Mouse (Mus musculus) inflammation-experienced regulatory T-cells (primary cell): Measurements from ENCODE around the gene Olfr1022. TPM values are rescaled to one million over a fixed set of nuclear protein-coding genes. Genes with fewer than 3 reads are reported as not detected.

ENCODE experiments used
- polyA plus RNA-seq, 2 experiments: library from polyadenylated mRNA; unstranded; fragments of 100-300 nt; shearing (Covaris generic); gene quantifications; one replicate each; pipeline ENCODE4 v1.2.1; 2017

Gene Olfr1022
- not detected for polyA plus RNA-seq

DNA sequence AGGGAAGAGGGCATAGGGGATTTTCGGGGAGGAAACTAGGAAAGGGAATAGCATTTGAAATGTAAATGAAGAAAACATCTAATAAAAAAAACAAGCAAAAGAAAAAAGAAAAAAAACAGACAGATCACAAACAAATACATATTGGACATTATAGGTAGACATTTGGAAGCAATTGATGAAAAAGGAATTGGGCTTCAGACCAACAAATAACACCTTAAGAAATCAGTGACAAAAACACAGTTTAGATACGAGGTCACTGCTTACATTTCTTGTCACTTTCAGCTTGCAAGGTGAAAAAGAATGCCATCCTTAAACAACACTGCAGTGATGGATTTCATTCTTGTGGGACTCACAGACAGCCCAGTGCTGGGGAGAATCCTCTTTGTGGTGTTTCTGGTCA, at the start of gene Olfr1022:
Gene Olfr1022 (plus strand): TSS at position 301 of the 400 bp plus-strand sequence.

DNA sequence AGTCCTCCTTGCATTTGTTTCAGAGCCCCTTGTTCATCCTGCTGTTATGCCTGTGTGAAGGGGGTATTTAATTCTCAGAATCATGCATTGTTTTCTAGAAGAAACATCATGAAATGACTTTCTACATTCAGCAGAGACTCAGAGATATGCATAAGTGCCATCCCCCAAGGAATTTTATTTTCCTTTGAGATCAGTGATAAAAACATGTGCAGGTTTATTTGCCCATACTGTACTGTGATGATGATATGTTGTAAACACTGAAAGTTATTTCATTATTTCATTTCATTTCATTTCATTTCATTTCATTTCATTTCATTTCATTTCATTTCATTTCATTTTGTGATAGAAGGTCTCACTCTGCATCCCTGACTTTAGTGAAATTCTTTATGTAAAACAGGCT, 23.0 kb upstream of the Olfr1022 start, which contains the start of gene Olfr1019:
Gene Olfr1019 (minus strand): TSS at position 101 of the 400 bp plus-strand sequence.

DNA sequence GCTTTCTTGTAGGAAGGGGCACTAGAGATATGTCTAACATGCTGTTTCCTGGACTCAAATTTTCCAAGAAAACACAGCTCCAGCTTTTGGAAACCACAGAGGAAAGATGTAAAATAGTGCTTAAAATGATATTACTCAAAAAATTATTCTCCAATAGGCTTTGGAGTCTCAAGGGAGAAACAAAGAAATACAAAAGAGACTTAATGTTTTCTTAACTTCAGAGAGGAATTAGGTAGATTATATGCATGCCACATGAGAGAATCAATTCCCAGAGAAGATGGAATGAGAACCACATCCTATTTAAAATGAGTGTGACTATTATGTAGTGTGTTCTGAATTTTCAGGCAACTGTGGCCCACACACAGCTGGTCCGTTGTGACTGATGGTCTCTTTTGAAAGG, 21.7 kb upstream of the Olfr1022 start, which contains the start of gene Olfr1020:
Gene Olfr1020 (plus strand): TSS at position 301 of the 400 bp plus-strand sequence.

DNA sequence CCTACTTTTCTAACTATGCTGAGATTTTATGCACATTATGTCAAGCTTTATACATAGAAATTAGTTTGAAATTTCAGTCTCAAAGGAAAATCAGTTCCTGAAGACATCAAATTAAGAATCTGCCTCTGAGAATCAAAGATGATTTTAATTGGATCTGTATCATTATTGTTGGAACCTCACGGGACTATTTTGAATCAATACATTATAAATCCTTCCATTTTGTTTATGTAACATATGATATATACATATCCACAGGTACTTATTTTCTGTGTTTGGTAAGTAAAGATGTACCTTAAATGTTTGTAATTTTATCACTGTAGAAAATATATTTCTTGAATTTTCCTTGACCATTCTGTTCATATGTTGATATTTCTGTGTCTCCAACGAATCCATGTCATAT, 16.9 kb downstream of the Olfr1022 start, which contains the start of gene Olfr1023:
Gene Olfr1023 (plus strand): TSS at position 301 of the 400 bp plus-strand sequence.

DNA sequence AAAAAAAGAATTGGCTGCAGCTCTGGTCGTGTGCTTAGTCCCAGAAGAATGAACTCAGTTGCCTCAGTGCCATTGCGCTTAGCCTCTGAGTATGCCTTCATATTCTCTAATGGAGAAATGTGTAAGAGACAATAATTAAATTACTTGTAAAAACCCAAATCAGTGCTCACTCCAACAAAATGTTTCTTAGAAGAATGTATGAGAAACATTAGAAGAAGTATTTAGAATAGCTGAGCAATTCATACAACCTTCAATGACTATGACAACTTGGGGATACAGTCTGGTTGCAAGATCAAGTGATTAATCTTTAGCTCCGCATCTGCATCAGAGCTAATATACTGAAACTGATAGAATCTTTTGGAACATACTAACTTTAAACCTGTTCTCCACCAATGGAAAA, 36.6 kb downstream of the Olfr1022 start, which contains the start of gene Olfr1024:
Gene Olfr1024 (minus strand): TSS at position 101 of the 400 bp plus-strand sequence.

DNA sequence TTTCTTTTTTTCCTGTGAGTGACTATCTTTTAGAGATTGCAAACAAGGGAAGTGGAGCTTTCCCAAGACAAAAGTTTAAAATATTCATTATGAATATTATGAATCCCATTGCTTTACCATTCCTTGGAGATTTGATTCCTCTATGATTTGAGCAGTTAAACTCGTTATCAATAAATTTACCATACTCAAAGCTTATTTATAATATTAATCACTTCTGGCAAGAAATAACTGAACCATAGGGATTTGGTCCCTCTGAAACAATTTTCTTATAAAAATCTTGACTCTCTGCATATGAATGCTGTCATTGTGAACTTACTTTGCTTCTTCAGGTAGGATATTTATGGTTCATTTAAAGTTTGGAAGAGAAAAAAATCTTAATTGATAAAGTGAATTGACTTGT, 46.5 kb downstream of the Olfr1022 start, which contains the start of gene Olfr1025-ps1:
Gene Olfr1025-ps1 (plus strand): TSS at position 301 of the 400 bp plus-strand sequence.

Other genes starting within 250 kb of the Olfr1022 start
- gene Olfr1002, start 217.9 kb upstream of the Olfr1022 start, polyA plus RNA-seq = not detected
- not detected for gene Olfr154, start 204.1 kb upstream of the Olfr1022 start, polyA plus RNA-seq
- gene Olfr1006, start 189.8 kb upstream of the Olfr1022 start, polyA plus RNA-seq = not detected
- not detected for gene Olfr1008, start 179.2 kb upstream of the Olfr1022 start, polyA plus RNA-seq
- not detected for gene Olfr1009, start 153.2 kb upstream of the Olfr1022 start, polyA plus RNA-seq
- gene Olfr1012, start 105.8 kb upstream of the Olfr1022 start, polyA plus RNA-seq = under 1 TPM in 1 of 2 experiments, not detected in 1; 0.05 TPM
- gene Olfr1013, start 101.5 kb upstream of the Olfr1022 start, polyA plus RNA-seq = not detected
- under 1 TPM in 1 of 2 experiments, not detected in 1; 0.17 TPM for gene Olfr1014, start 95.9 kb upstream of the Olfr1022 start, polyA plus RNA-seq
- not detected for gene Olfr1015, start 86.6 kb upstream of the Olfr1022 start, polyA plus RNA-seq
- under 1 TPM in 1 of 2 experiments, not detected in 1; 0.40 TPM for gene Olfr1016, start 66.0 kb upstream of the Olfr1022 start, polyA plus RNA-seq
- under 1 TPM in 1 of 2 experiments, not detected in 1; 0.66 TPM for gene Olfr1018, start 50.1 kb upstream of the Olfr1022 start, polyA plus RNA-seq
- not detected for gene Olfr1019, start 23.1 kb upstream of the Olfr1022 start, polyA plus RNA-seq
- 1 to 10 TPM in 1 of 2 experiments, under 1 TPM in 1; 0.10 to 1.7 TPM for gene Olfr1020, start 21.6 kb upstream of the Olfr1022 start, polyA plus RNA-seq
- gene Olfr1023, start 17.0 kb downstream of the Olfr1022 start, polyA plus RNA-seq = not detected
- gene Olfr1024, start 36.5 kb downstream of the Olfr1022 start, polyA plus RNA-seq = not detected
- not detected for gene Olfr1025-ps1, start 46.6 kb downstream of the Olfr1022 start, polyA plus RNA-seq
- gene Olfr1026, start 53.0 kb downstream of the Olfr1022 start, polyA plus RNA-seq = 1 to 10 TPM in 1 of 2 experiments, not detected in 1; 1.2 TPM
- under 1 TPM in 1 of 2 experiments, not detected in 1; 0.66 TPM for gene Olfr1028, start 81.8 kb downstream of the Olfr1022 start, polyA plus RNA-seq
- gene Olfr1029, start 105.3 kb downstream of the Olfr1022 start, polyA plus RNA-seq = under 1 TPM; 0.07 to 0.39 TPM
- under 1 TPM; 0.37 to 0.62 TPM for gene Olfr1030, start 110.7 kb downstream of the Olfr1022 start, polyA plus RNA-seq
- gene Olfr1031, start 121.7 kb downstream of the Olfr1022 start, polyA plus RNA-seq = not detected
- not detected for gene Olfr1032, start 136.9 kb downstream of the Olfr1022 start, polyA plus RNA-seq
- gene Olfr1033, start 152.0 kb downstream of the Olfr1022 start, polyA plus RNA-seq = 1 to 10 TPM; 1.7 to 5.1 TPM
- gene Olfr1034, start 177.3 kb downstream of the Olfr1022 start, polyA plus RNA-seq = not detected
- under 1 TPM in 1 of 2 experiments, not detected in 1; 0.14 TPM for gene Olfr1036, start 205.4 kb downstream of the Olfr1022 start, polyA plus RNA-seq
- gene Olfr1037, start 218.8 kb downstream of the Olfr1022 start, polyA plus RNA-seq = not detected